In the genomic region with DNA sequence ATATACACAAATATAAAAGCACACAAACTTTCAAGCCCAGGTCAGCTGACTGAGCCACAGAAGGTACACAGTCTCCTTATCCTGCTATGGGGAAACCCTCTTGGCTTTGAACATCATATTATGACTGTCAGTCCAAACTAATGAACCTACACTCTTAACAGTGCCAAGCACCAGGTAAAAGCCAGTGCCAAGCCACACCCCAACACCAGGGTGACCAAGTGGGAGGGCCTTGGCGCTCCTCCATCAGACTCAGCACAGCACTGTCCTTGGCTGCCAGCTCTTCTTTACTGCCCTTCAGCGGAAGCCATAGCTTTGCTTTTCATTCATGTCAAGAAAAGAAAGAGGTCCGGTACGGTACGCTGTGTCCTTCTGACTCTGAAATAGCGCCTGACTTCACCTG, we compare ENCODE assay signal across 8 mouse cellular contexts. TPM values are rescaled to one million over a fixed set of nuclear protein-coding genes. Genes with fewer than 3 reads are reported as not detected.
DNase-seq lines count a peak whose midpoint lies in the region.

No protein-coding gene starts in this region.

- intact Hi-C loops in left cerebral cortex, postnatal 4 days (cut with DNase I): no loop called here

- peak; percentile 80 for DNase-seq in left cerebral cortex, postnatal 4 days
- no peak for DNase-seq in left cerebral cortex, adult 8-10 months (ENCODE audit: low spot score in 2 of 2)
- peak; percentile 43 to 56 for DNase-seq in adrenal gland, postnatal 4 days (ENCODE audit: low spot score in 2 of 2)
- peak; percentile 44 to 72 for DNase-seq in heart, adult 9 months (ENCODE audit: low spot score in 2 of 2)
- peak; percentile 93 to 95 for DNase-seq in kidney, postnatal 36 days
- no peak for DNase-seq in T-cell, adult 2 months (ENCODE audit: low spot score)
- no peak for DNase-seq in liver
- DNase-seq in gastrocnemius, postnatal 4 days (ENCODE audit: low spot score in 2 of 2): no peak

RNA-seq across cellular contexts. Expression of a gene that starts 51.8 kb away (rescaled TPM):
- 10 to 100 TPM; 32.1 to 34.6 TPM for total RNA-seq in left cerebral cortex, postnatal 4 days (2021)
- 10 to 100 TPM; 69.4 to 88.4 (median 77.1) TPM for total RNA-seq in left cerebral cortex, adult 8-10 months (2022)
- total RNA-seq in adrenal gland, postnatal 4 days (2021): 100 to 1,000 TPM in 1 of 2 experiments, 10 to 100 TPM in 1; 91.1 to 101 TPM
- total RNA-seq in gastrocnemius, postnatal 4 days (2021): 100 to 1,000 TPM in 1 of 2 experiments, 10 to 100 TPM in 1; 95.1 to 101 TPM

Comparison
In these comparisons a context has a peak if more than half of its experiments do, and no peak if none do; other contexts are left out.
1. DNase-seq: peak in left cerebral cortex, postnatal 4 days (single experiment), adrenal gland, postnatal 4 days (2 of 2), heart, adult 9 months (2 of 2) and kidney, postnatal 36 days (2 of 2); none in left cerebral cortex, adult 8-10 months (0 of 2), T-cell, adult 2 months (single experiment), liver (single experiment) and gastrocnemius, postnatal 4 days (0 of 2).